Mouse (Mus musculus): ENCODE measurements around the gene Cabp4.

- TF ChIP-seq CTCF (IDR thresholded peaks at IDR 0.05; ENCODE audit: extremely low read depth, insufficient read depth, insufficient read length, insufficient replicate concordance) (no peak), POLR2A (IDR thresholded peaks at IDR 0.05; ENCODE audit: low read depth, low read length) (no peak)
Measured at GRCm38 (mm10) chr19:4183689-4184088, 39.9 kb upstream of the Cabp4 start.
